Mouse (Mus musculus) ES-E14 (cell line): ENCODE measurements at regions not wholly inside any gene's neighbourhood (a gene's known extent, or its start where the extent isn't known, plus 50 kb on each side); places are given as distances from the start of the nearest gene placed in this dataset.

ENCODE experiments used
- DNase-seq: peaks from one replicate; pipeline ENCODE4 v3.0.0-alpha.2; 2013; ENCODE audit warnings: low read depth, low spot score
- H3K27ac ChIP-seq: 2 replicates; pipeline ENCODE4 v1.5.1; 2012; ENCODE audit warnings: low read depth, mild to moderate bottlenecking, low read length, moderate library complexity, mixed read lengths; ENCODE audit not compliant: poor library complexity, insufficient read depth, severe bottlenecking
- H3K36me3 ChIP-seq: 2 replicates; pipeline ENCODE4 v1.6.1; 2012; ENCODE audit warnings: mild to moderate bottlenecking, low read length, moderate library complexity, mixed read lengths; ENCODE audit not compliant: control insufficient read depth, poor library complexity, insufficient read depth, severe bottlenecking
- H3K4me1 ChIP-seq, 2 experiments: fragments of 150-350 bp in 1 of 2; sonication (generic) in 1 of 2; 2 replicates each; pipeline ENCODE4 v1.6.1; 2012; ENCODE audit warnings: low read length in 2 of 2, mild to moderate bottlenecking in 1 of 2, mixed read lengths in 1 of 2; ENCODE audit not compliant: control insufficient read depth in 2 of 2, insufficient read depth in 2 of 2, poor library complexity in 1 of 2
- H3K4me3 ChIP-seq, 2 experiments: fragments of 150-350 bp in 1 of 2; sonication (generic) in 1 of 2; 2 replicates each; pipeline ENCODE4 v1.5.1; 2012; ENCODE audit warnings: low read length in 2 of 2, low read depth in 1 of 2, mild to moderate bottlenecking in 1 of 2, mixed read lengths in 1 of 2; ENCODE audit not compliant: insufficient read depth in 1 of 2, poor library complexity in 1 of 2, severe bottlenecking in 1 of 2
- H3K9ac ChIP-seq: 2 replicates; pipeline ENCODE4 v1.6.1; 2012; ENCODE audit warnings: low read depth, mild to moderate bottlenecking, low read length, mixed read lengths; ENCODE audit not compliant: poor library complexity, insufficient read depth, severe bottlenecking
- H3K9me3 ChIP-seq: fragments of 150-350 bp; sonication (generic); 2 replicates; pipeline ENCODE4 v1.6.1; 2012; ENCODE audit warnings: low read depth, mild to moderate bottlenecking, low read length; ENCODE audit not compliant: control insufficient read depth, insufficient read depth
- CHD2 ChIP-seq: IDR thresholded peaks from 2 replicates; pipeline ENCODE4 v1.6.1; 2014; ENCODE audit warnings: mild to moderate bottlenecking, low read depth, low read length, inconsistent platforms
- HCFC1 ChIP-seq: IDR thresholded peaks from 2 replicates; pipeline ENCODE4 v1.6.1; 2012; ENCODE audit warnings: low read length, inconsistent platforms, borderline replicate concordance; ENCODE audit not compliant: insufficient read depth
- MAFK ChIP-seq: IDR thresholded peaks from 2 replicates; pipeline ENCODE4 v1.6.1; 2014; ENCODE audit warnings: mild to moderate bottlenecking, low read depth, low read length, inconsistent platforms; ENCODE audit not compliant: insufficient read depth
- ZC3H11A ChIP-seq: IDR thresholded peaks from 2 replicates; pipeline ENCODE4 v1.6.1; 2012; ENCODE audit warnings: low read depth, mild to moderate bottlenecking, inconsistent platforms, low read length, borderline replicate concordance
- ZNF384 ChIP-seq: IDR thresholded peaks from 2 replicates; pipeline ENCODE4 v1.6.1; 2012; ENCODE audit warnings: low read depth, low read length, inconsistent platforms
- in situ Hi-C, 2 experiments: fragments of 600-800 bp; cut with MboI; formaldehyde crosslinking; loops; one replicate each; pipeline ENCODE4 v1.15.1; 2025; ENCODE audit warnings: low sequenced_read_pairs in 2 of 2, inconsistent platforms in 1 of 2; ENCODE audit not compliant: unreplicated experiment in 2 of 2

GRCm38 (mm10) chr1:194878440-194878839 is 60.2 kb upstream of the Cd34 start:
- Histone ChIP-seq H3K9ac (no peak overlapping the region), H3K36me3 (no peaks in the 10 kb centered on the region), H3K4me1 (peaks cover 0 to 2% of the 10 kb centered on the region in 2 experiments; a peak in 1 of 4 replicates), H3K27ac (no peak overlapping the region), H3K9me3 (no peaks in the 10 kb centered on the region), H3K4me3 (no peak overlapping the region)
- TF ChIP-seq MAFK (no peak), CHD2 (no peak), ZC3H11A (no peak), ZNF384 (no peak), HCFC1 (no peak)
- in situ Hi-C loops: no loop called here
- DNase-seq: no peak

GRCm38 (mm10) chr1:194879324-194880233 is 59.0 kb upstream of the Cd34 start:
- H3K4me1 ChIP-seq: peaks cover 0 to 2% of the 10 kb centered on the region in 2 experiments; a peak in 1 of 4 replicates
- peak; percentile 86 for DNase-seq
- H3K9ac ChIP-seq: no peak overlapping the region
- H3K36me3 ChIP-seq: no peaks in the 10 kb centered on the region
- TF ChIP-seq MAFK: no peak
- peak; percentile 91 for TF ChIP-seq ZC3H11A
- in situ Hi-C loops: no loop called here
- no peaks in the 10 kb centered on the region for H3K9me3 ChIP-seq
- H3K27ac ChIP-seq: no peak overlapping the region
- H3K4me3 ChIP-seq: peak overlapping the region in 1 of 2 experiments; percentile 10; a peak in 1 of 4 replicates

- peaks cover 0 to 2% of the 10 kb centered on the region in 2 experiments; a peak in 1 of 4 replicates for H3K4me1 ChIP-seq
- no peak overlapping the region for H3K27ac ChIP-seq
- TF ChIP-seq CHD2: no peak
- no peak for TF ChIP-seq HCFC1
- no peak for TF ChIP-seq ZNF384
- no peak for TF ChIP-seq MAFK
- no peak for TF ChIP-seq ZC3H11A
- no peak overlapping the region for H3K4me3 ChIP-seq
- no peaks in the 10 kb centered on the region for H3K36me3 ChIP-seq
- in situ Hi-C loops: no loop called here
- H3K9me3 ChIP-seq: no peaks in the 10 kb centered on the region
- no peak for DNase-seq
- no peak overlapping the region for H3K9ac ChIP-seq
These were observed 56.9 kb upstream of the Cd34 start for GRCm38 (mm10) chr1:194881556-194882223.

- no peak overlapping the region for H3K27ac ChIP-seq
- H3K4me3 ChIP-seq: no peak overlapping the region
- no peak for DNase-seq
- H3K36me3 ChIP-seq: no peaks in the 10 kb centered on the region
- no peak for TF ChIP-seq ZNF384
- no peak for TF ChIP-seq ZC3H11A
- TF ChIP-seq CHD2: no peak
- no peak for TF ChIP-seq HCFC1
- TF ChIP-seq MAFK: no peak
- in situ Hi-C loops: no loop called here
- H3K9ac ChIP-seq: no peak overlapping the region
- H3K4me1 ChIP-seq: no peaks in the 10 kb centered on the region
- H3K9me3 ChIP-seq: no peaks in the 10 kb centered on the region
These were observed 53.4 kb upstream of the Cd34 start for GRCm38 (mm10) chr1:194885071-194885686.
